In genomic region chr14:55198187-55198586, GRCm38 (mm10) we compare ENCODE assay signal across 31 mouse cellular contexts. TPM values are rescaled to one million over a fixed set of nuclear protein-coding genes. Genes with fewer than 3 reads are reported as not detected.
DNase-seq lines count a peak whose midpoint lies in the region; ATAC-seq lines count a peak whose summit lies in the region.
"Had no signal": no experiment of that assay in that cellular context is flagged by ENCODE, and none has a peak within 500 bp of the region (broad histone marks: within the 10 kb centered on the region; RNA-seq: fewer than 3 reads in every experiment).

No protein-coding gene starts in this region.

- no peak for DNase-seq in heart, adult 18-20 months
- DNase-seq in heart, adult 9 months (ENCODE audit: low spot score in 2 of 2): no peak
- DNase-seq in midbrain, embryonic 11.5 days (ENCODE audit: low spot score, missing footprints): peak; percentile 61
- no peak for DNase-seq in midbrain, embryonic 14.5 days
- DNase-seq: adrenal gland, adult 2 months; adrenal gland, postnatal 14 days; cerebellum, adult 11 months; cerebellum, adult 2 months; cerebellum, adult 9-11 months; cerebellum, postnatal 25 days; forebrain, postnatal 0 days; gastrocnemius, adult 2 months; gastrocnemius, postnatal 14 days; kidney, adult 11 months; kidney, adult 8-10 months had no signal

- no peak overlapping the region for H3K9ac ChIP-seq in heart, embryonic 11.5 days (ENCODE audit: low read depth, low read length)
- H3K9ac ChIP-seq in heart, embryonic 14.5 days (ENCODE audit: low read length): no peak overlapping the region
- H3K9ac ChIP-seq in midbrain, embryonic 11.5 days (ENCODE audit: low read length): no peak overlapping the region
- no peak overlapping the region for H3K9ac ChIP-seq in midbrain, embryonic 14.5 days (replicated peaks; ENCODE audit: low read length)
- H3K9ac ChIP-seq: embryonic facial prominence, embryonic 12.5 days; embryonic facial prominence, embryonic 15.5 days; forebrain, postnatal 0 days; heart, embryonic 15.5 days; hindbrain, embryonic 13.5 days; intestine, embryonic 15.5 days had no signal

- H3K4me2 ChIP-seq in heart, embryonic 11.5 days: no peak overlapping the region
- H3K4me2 ChIP-seq in heart, embryonic 14.5 days (ENCODE audit: low read length): no peak overlapping the region
- no peak overlapping the region for H3K4me2 ChIP-seq in midbrain, embryonic 11.5 days
- H3K4me2 ChIP-seq in midbrain, embryonic 14.5 days (ENCODE audit: low read length): no peak overlapping the region
- H3K4me2 ChIP-seq: embryonic facial prominence, embryonic 12.5 days; embryonic facial prominence, embryonic 15.5 days; heart, embryonic 15.5 days; hindbrain, embryonic 13.5 days; intestine, embryonic 15.5 days had no signal

- H3K4me1 ChIP-seq in heart, embryonic 11.5 days (ENCODE audit: control insufficient read depth, insufficient read depth, low read length): peaks cover 12% of the 10 kb centered on the region; the same call in 1 of the 2 replicates
- H3K4me1 ChIP-seq in heart, embryonic 14.5 days (ENCODE audit: control insufficient read depth in 2 of 2, insufficient read depth in 2 of 2, low read length in 2 of 2): peaks cover 2 to 13% of the 10 kb centered on the region in 2 experiments; a peak in 2 of 4 replicates
- no peaks in the 10 kb centered on the region for H3K4me1 ChIP-seq in midbrain, embryonic 11.5 days (ENCODE audit: control insufficient read depth, insufficient read depth, low read length)
- H3K4me1 ChIP-seq in midbrain, embryonic 14.5 days (ENCODE audit: control insufficient read depth, insufficient read depth, low read length): no peaks in the 10 kb centered on the region
- H3K4me1 ChIP-seq: embryonic facial prominence, embryonic 15.5 days; intestine, embryonic 15.5 days had no signal

- no peaks in the 10 kb centered on the region for H3K36me3 ChIP-seq in heart, embryonic 11.5 days (ENCODE audit: control insufficient read depth, insufficient read depth, low read length)
- H3K36me3 ChIP-seq in heart, embryonic 14.5 days (ENCODE audit: control insufficient read depth, insufficient read depth, low read length): no peaks in the 10 kb centered on the region
- H3K36me3 ChIP-seq in midbrain, embryonic 11.5 days (ENCODE audit: control insufficient read depth, insufficient read depth, low read length): no peaks in the 10 kb centered on the region
- H3K36me3 ChIP-seq in midbrain, embryonic 14.5 days (ENCODE audit: control insufficient read depth, insufficient read depth, low read length): no peaks in the 10 kb centered on the region
- H3K36me3 ChIP-seq: embryonic facial prominence, embryonic 12.5 days; embryonic facial prominence, embryonic 15.5 days; heart, embryonic 15.5 days; hindbrain, embryonic 10.5 days; hindbrain, embryonic 13.5 days; intestine, embryonic 15.5 days had no signal

- ATAC-seq in heart, embryonic 11.5 days (replicated peaks; ENCODE audit: insufficient number of reproducible peaks, low FRiP score, low TSS enrichment): peak; percentile 68; the same call in 1 of the 2 replicates
- ATAC-seq in heart, embryonic 14.5 days (ENCODE audit: insufficient number of reproducible peaks, insufficient read depth, low FRiP score, low read depth): peak; percentile 68
- no peak for ATAC-seq in midbrain, embryonic 11.5 days (ENCODE audit: low FRiP score)
- no peak for ATAC-seq in midbrain, embryonic 14.5 days (ENCODE audit: low FRiP score, low TSS enrichment)
- ATAC-seq: CD4-positive, CD25-positive, alpha-beta regulatory T cell, adult 4 months; forebrain, embryonic 14.5 days; forebrain, postnatal 0 days; hindbrain, embryonic 16.5 days; intestine, embryonic 15.5 days had no signal

- H3K27ac ChIP-seq in heart, embryonic 11.5 days (ENCODE audit: low read depth, low read length): no peak overlapping the region
- no peak overlapping the region for H3K27ac ChIP-seq in heart, embryonic 14.5 days (replicated peaks in 1 of 2; ENCODE audit: control insufficient read depth in 1 of 2, insufficient read depth in 1 of 2, low read depth in 2 of 2, low read length in 2 of 2)
- H3K27ac ChIP-seq in midbrain, embryonic 11.5 days (ENCODE audit: low read depth, low read length): no peak overlapping the region
- no peak overlapping the region for H3K27ac ChIP-seq in midbrain, embryonic 14.5 days (replicated peaks; ENCODE audit: low read depth, low read length)
- H3K27ac ChIP-seq: embryonic facial prominence, embryonic 12.5 days; embryonic facial prominence, embryonic 15.5 days; gastrocnemius, adult 2 months; hindbrain, embryonic 10.5 days; hindbrain, embryonic 13.5 days; intestine, embryonic 15.5 days had no signal

- H3K4me3 ChIP-seq in heart, embryonic 11.5 days (ENCODE audit: low read depth, low read length): no peak overlapping the region
- H3K4me3 ChIP-seq in heart, embryonic 14.5 days (ENCODE audit: control insufficient read depth in 1 of 2, insufficient read depth in 1 of 2, low read depth in 1 of 2, low read length in 2 of 2): no peak overlapping the region
- H3K4me3 ChIP-seq in midbrain, embryonic 11.5 days (ENCODE audit: low read depth, low read length): no peak overlapping the region
- no peak overlapping the region for H3K4me3 ChIP-seq in midbrain, embryonic 14.5 days (replicated peaks; ENCODE audit: low read depth, low read length)
- H3K4me3 ChIP-seq: embryonic facial prominence, embryonic 12.5 days; embryonic facial prominence, embryonic 15.5 days; gastrocnemius, adult 2 months; heart, embryonic 15.5 days; hindbrain, embryonic 10.5 days; hindbrain, embryonic 13.5 days; intestine, embryonic 15.5 days had no signal

- H3K9me3 ChIP-seq in heart, embryonic 11.5 days (replicated peaks; ENCODE audit: control insufficient read depth, low read length): no peaks in the 10 kb centered on the region
- no peaks in the 10 kb centered on the region for H3K9me3 ChIP-seq in heart, embryonic 14.5 days (ENCODE audit: control insufficient read depth, low read length)
- H3K9me3 ChIP-seq in midbrain, embryonic 11.5 days (ENCODE audit: control insufficient read depth, low read length): no peaks in the 10 kb centered on the region
- no peaks in the 10 kb centered on the region for H3K9me3 ChIP-seq in midbrain, embryonic 14.5 days (ENCODE audit: control insufficient read depth, low read length)
- H3K9me3 ChIP-seq: embryonic facial prominence, embryonic 12.5 days; embryonic facial prominence, embryonic 15.5 days; heart, embryonic 15.5 days; hindbrain, embryonic 10.5 days; hindbrain, embryonic 13.5 days; intestine, embryonic 15.5 days had no signal

- 19% methylated on average over 2 of the region's 2 CpGs for WGBS in heart, embryonic 11.5 days (ENCODE audit: insufficient replicate concordance)
- 14% methylated on average over 2 of the region's 2 CpGs for WGBS in heart, embryonic 14.5 days
- 96% methylated on average over 2 of the region's 2 CpGs for WGBS in midbrain, embryonic 11.5 days
- 92% methylated on average over 2 of the region's 2 CpGs for WGBS in midbrain, embryonic 14.5 days

- H3K27me3 ChIP-seq in heart, embryonic 11.5 days (ENCODE audit: control insufficient read depth, insufficient read depth, low read length): peaks cover 6% of the 10 kb centered on the region; the same call in 1 of the 2 replicates
- peaks cover 4% of the 10 kb centered on the region; the same call in 1 of the 2 replicates for H3K27me3 ChIP-seq in heart, embryonic 14.5 days (ENCODE audit: control insufficient read depth, insufficient read depth, low read length)
- H3K27me3 ChIP-seq in midbrain, embryonic 11.5 days (ENCODE audit: control insufficient read depth, insufficient read depth, low read length): no peaks in the 10 kb centered on the region
- H3K27me3 ChIP-seq in midbrain, embryonic 14.5 days (ENCODE audit: control insufficient read depth, insufficient read depth, low read length): no peaks in the 10 kb centered on the region
- H3K27me3 ChIP-seq: embryonic facial prominence, embryonic 12.5 days; embryonic facial prominence, embryonic 15.5 days; heart, embryonic 15.5 days; hindbrain, embryonic 13.5 days; intestine, embryonic 15.5 days had no signal

RNA-seq across cellular contexts. Expression of gene Dhrs2, which starts 23.6 kb away (rescaled TPM):
- not detected in 2 replicates for polyA plus RNA-seq in heart, embryonic 11.5 days (2014; fragmentation: Nextera tagmentation; extraction: Ambion mirVana)
- total RNA-seq in heart, adult 18-20 months (2021): not detected
- polyA plus RNA-seq in heart, embryonic 14.5 days (2014; fragmentation: Nextera tagmentation; extraction: Ambion mirVana): not detected in 2 replicates
- polyA plus RNA-seq in midbrain, embryonic 11.5 days (2014; fragmentation: Nextera tagmentation; extraction: Ambion mirVana): not detected in 2 replicates
- polyA plus RNA-seq in midbrain, embryonic 14.5 days (2014; fragmentation: Nextera tagmentation; extraction: Ambion mirVana): 0.78 and 0.97 TPM in 2 replicates
- total RNA-seq: adrenal gland, adult 2 months; adrenal gland, postnatal 14 days; adrenal gland, postnatal 4 days; common myeloid progenitor, adult 5-6 weeks; gastrocnemius, adult 2 months; MEL had no signal
- polyA plus RNA-seq: adrenal gland, adult 2 months; C2C12; CD4-positive, CD25-positive, alpha-beta regulatory T cell, adult 4 months; forebrain, embryonic 11.5 days; heart, embryonic 15.5 days; hindbrain, embryonic 10.5 days had no signal

Comparison
In these comparisons a context has a peak if more than half of its experiments do, and no peak if none do; other contexts are left out.
1. ATAC-seq: peak in heart, embryonic 11.5 days (single experiment) and heart, embryonic 14.5 days (single experiment); none in midbrain, embryonic 11.5 days (single experiment) and midbrain, embryonic 14.5 days (single experiment).